Mouse (Mus musculus): ENCODE results near the gene Cog6.
"Not testable (repeated sequence)": the region's sequence is repeated elsewhere in the genome, so short reads cannot be mapped to it uniquely, and the experiment has no call there.

The Cog6 gene

GRCm38 (mm10) chr3:53031586-53031985 is 14.5 kb upstream of the Cog6 start:
- no peak for DNase-seq

DNA sequence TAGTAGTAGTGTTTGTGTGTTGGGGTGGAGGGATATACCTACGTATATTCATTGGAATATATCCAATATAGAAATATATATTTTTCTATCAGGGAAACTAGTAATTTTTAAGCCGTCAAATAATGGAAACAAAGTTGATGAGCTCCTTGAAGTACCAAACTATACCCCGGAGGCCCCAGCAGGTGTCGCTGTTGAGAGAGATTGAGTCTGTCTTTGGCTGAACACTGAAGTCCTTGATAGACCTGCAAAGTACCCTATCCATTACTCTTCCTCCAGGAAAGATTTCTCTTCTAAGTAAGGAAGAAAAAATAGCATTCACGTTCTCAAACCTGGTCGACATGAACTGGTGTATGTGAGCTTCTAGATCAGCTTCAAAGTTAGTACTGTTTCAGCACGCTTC is 12.0 kb upstream of the Cog6 start:
- peak; percentile 77 for DNase-seq

- DNase-seq: no peak
These were observed 10.3 kb upstream of the Cog6 start for GRCm38 (mm10) chr3:53027333-53027732.

DNA sequence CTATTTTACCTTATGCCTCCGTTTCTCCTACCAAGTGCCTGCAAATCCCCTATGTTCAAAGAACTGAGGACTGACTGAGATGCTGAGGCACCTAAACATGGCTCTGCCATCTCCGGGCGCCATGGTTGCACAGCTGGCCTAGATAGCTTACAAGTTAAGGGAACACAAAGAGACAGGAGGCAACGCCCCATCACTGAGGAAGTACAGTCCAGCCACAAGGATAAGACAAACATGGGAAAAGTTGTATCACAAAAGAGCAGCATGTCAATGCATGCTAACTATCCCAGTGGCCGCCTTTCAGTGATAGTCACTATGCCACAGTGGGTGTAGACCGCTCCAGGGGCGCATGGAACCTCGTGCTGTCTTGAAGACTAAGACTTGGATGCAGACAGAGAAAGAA is 9.6 kb downstream of the Cog6 start:
- DNase-seq: no peak

GRCm38 (mm10) chr3:53004406-53005114 is 12.5 kb downstream of the Cog6 start:
- no peak for DNase-seq

DNA sequence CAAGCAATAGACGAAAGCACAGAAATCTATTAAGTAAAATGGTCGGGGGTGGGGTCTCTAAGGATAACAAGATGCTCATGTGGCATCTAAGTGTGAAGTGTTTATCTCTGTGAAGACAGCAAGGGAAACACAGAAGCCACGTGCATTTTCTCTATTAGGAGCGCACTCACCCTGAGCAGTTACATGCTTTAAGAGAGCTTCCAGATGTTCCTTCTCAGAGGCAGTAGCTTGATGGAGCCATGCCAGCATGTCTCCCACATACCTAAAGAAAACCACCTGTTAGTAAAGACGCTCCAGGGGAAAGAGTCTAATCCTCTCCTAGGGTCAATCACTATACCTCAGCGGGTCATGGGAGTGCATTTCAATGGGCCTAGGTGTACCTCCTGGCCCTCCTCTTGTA is 15.0 kb downstream of the Cog6 start:
- no peak for DNase-seq

GRCm38 (mm10) chr3:52999996-53000395 is 17.0 kb downstream of the Cog6 start:
- DNase-seq: no peak

GRCm38 (mm10) chr3:52999016-52999744 is 17.9 kb downstream of the Cog6 start:
- DNase-seq: no peak

GRCm38 (mm10) chr3:52997381-52997780 is 19.7 kb downstream of the Cog6 start:
- no peak for DNase-seq

DNA sequence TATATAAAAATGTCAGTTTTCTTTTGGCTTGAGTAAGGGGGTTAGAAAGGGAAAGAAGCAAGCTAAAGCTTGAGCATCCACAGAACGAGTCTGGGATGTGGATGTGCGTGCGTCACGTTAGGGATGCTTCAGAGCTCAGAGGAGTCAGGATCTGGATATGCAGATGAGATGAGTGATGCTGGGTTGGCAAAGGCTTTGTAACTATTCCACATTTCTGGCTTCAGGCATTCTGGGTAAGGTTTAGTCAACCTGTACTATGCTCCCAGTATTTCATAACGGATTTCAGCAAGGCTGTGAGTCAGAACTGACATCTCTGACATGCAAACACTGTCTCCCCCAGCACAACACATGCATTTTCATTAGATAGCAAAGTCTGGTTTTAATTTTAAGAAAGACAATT is 20.4 kb downstream of the Cog6 start:
- no peak for DNase-seq

DNA sequence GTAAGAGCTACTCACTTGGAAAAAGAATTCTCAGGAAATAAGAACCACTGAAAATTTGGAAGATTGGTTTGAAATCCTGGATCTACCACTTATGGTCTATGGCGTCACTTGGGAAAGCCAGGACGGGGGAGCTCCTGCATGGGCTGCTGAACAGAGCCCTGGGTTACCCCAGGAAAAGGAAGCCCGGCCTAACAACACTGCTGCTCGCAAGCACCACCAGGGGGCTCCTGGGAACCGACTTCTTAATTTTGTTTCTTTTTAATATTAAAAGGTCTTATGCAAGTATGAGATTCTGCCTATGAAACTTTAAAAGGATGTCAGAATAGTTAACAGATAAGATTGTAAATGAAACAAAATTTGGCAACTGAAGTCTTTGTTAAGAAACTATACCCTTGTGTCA is 22.4 kb downstream of the Cog6 start:
- DNase-seq: no peak

GRCm38 (mm10) chr3:52993296-52993695 is 23.7 kb downstream of the Cog6 start:
- DNase-seq: no peak

DNA sequence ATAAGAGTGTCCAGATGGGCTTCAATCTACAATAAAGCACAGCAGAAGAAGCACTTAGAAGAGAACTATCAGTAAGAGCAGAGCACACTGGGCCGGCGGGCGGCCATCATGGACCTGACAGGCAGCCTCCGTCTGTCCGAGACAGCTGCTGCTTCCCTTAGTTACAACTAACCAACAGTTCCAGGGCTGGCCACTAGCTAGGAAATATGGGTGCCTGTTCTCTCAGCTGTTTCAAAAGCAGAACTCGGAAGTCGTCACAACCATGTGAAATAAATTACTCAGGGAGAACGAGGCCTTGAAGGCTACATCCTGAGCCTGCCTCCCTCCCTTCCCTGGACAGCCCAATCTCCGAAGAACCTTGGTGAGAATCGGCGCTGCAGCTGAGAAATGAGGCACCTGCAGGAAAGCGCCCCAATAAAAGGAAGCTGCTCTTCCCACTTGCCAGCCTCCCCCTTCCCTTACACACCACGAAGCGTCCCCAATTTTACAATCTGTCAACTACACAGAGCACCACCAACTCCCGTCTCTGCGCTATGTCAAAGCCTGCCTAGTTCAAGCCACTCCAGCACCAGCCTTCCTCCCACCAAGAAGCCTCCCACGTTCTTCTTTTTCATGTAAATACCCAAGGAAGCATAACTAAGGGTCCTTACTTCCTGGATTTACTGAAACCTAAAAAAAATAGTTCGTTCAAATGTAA is 26.8 kb downstream of the Cog6 start:
- no peak for DNase-seq

DNA sequence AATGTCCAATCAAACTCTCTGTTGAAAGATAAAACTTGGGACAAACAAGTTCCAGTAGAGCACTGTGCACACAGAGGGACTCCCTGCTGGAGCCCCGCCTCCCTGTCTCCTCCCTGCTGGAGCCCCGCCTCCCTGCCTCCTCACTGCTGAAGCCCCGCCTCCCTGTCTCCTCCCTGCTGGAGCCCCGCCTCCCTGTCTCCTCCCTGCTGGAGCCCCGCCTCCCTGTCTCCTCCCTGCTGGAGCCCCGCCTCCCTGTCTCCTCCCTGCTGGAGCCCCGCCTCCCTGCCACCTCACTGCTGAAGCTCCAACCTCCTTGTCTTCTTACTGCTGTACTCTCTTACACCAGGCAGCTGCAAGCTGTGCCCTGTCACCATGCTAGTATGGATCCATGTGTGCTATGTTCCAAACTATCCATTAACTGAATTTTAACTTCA is 31.5 kb downstream of the Cog6 start:
- not testable (repeated sequence) for DNase-seq

DNA sequence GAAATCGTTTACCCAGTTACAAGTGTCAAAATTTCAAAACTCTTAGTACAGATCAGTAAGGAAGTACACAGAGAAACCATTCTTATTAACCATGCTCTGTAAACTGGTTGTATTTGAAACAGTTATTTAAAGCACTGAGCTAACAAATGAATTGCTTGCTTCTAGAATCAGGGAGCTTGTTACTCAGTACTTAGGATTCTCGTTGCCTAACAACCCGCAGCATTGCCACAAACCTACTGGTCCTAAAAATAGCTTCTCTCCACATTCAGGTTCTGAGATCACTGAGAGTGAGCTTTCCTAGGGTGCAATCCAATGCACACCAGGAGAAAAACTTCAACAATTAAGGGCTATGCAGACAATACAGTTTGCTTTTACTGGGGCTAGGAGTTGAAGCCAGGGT is 33.3 kb downstream of the Cog6 start:
- DNase-seq: no peak

DNA sequence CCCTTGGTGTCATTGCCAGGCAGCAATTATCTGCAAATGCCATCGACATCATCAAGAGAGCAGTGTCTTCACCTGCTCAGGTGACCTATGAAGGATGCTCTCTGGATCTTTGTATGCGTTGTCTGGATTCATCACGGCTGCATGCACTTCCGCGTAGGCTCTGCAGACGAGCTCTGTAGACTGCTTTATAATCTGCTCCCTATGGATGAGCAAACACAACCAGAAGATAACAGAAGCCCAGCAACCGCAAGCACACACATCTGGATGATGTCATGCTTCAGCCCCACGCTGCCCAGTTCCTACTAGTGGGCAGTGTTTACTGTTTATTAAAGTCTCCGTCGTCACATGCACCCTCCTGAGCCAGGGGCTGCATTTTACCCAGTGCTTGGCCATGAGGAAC is 34.0 kb downstream of the Cog6 start:
- DNase-seq: no peak

DNA sequence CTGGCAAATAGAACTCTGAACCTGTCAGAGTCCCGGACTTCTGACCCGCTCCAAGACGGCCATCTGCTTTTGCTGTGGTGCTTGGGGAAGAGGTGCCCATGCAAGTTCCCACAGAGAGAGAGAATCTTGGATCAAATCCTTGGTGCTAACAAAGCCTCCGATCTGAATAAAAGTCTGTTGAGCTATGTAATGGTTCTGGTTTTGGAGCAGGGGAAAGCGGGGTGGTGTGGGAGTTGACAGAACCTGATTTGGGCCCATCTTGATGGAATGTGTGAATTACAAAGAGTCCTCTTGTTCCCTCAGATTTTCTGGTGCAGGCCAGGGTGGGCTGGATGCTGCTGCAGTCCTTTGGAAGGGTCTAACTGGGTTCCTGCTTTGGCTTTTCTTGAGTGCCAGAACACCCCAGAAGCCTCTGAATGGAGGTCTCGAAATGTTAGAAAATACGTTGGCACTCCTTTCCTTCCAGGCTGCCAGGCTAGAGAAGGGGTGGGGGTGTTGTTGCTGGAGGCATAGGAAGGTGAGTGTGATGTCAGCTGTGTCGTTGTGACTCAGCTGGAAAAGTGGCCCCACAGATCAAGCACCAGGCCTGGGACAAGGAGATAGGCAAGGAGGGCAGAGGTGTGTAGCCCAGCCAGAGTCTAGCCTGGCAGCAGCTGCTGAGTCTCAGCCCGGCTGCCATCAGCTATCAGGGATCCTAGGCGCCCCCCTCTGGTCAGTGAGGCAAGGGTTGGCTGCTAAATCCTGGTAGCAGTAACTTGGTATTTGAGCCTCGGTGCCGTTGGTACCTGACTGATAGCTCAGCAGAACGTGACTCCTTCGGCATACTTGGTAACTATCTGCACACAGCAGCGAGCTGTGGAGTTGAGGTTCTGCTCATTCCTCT is 42.1 kb downstream of the Cog6 start:
- DNase-seq: peak; percentile 76

GRCm38 (mm10) chr3:52972916-52973315 is 44.1 kb downstream of the Cog6 start:
- no peak for DNase-seq

- DNase-seq: no peak
These were observed 50.0 kb downstream of the Cog6 start for GRCm38 (mm10) chr3:52967046-52967445.

DNA sequence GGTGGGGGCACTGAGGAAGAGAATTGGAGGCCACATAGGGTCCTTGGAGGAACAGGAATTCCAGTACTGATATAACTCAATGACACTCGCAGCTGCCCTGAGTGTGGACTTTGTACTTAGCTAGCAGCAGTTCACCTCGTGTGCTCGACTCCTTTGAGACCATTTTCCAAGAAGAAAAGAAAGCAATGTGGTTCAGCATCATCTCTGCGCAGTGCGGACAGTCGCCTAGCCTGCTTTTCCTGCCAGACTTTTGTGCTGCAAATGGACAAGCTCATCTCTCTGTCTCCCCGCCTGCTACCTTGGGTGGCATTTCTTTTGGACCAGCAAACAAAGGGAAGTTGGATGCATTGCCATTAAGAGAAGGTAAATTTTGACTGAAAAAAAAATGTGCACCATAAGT is 52.8 kb downstream of the Cog6 start:
- DNase-seq: no peak

- no peak for DNase-seq
These were observed 53.6 kb downstream of the Cog6 start for GRCm38 (mm10) chr3:52963441-52963840.

DNA sequence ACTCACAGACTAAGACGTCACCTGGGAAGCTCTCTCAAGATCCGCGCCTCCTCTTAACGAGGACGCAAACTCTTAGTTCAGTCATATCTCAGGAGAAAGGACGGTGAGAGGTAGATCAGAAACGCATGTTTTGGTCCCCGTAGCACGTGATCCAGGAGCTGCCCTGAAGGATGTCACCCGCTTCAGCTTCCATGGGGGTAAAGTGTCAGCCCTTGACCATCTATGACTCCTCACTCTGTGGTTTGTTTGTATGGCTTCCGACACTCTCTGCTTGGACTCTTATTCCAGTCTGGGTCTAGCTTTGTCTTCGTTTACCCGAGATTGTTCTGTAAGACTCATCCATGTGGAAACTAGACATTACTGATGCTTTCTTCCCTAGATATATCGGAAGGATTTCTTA is 54.6 kb downstream of the Cog6 start:
- no peak for DNase-seq

- no peak for DNase-seq
These were observed 55.4 kb downstream of the Cog6 start for GRCm38 (mm10) chr3:52961661-52962060.

Data from kidney, adult 18-20 months (tissue).